Mouse (Mus musculus) adrenal gland, adult 18-20 months (tissue): ENCODE data around the gene Ints6. TPM values are rescaled to one million over a fixed set of nuclear protein-coding genes. Genes with fewer than 3 reads are reported as not detected.
"Not testable (repeated sequence)": the region's sequence is repeated elsewhere in the genome, so short reads cannot be mapped to it uniquely, and the experiment has no call there.

Source experiments
- DNase-seq, 2 experiments: peaks; one replicate each; pipeline ENCODE4 v3.0.0; 2021 to 2022; ENCODE audit warnings: low spot score in 2 of 2
- total RNA-seq, 2 experiments: library from RNA; stranded (reverse); gene quantifications; 1 replicate in 1 of 2; 2 replicates in 1 of 2; pipeline ENCODE4 v1.2.3; 2021

Ints6 gene
- total RNA-seq, 2 experiments from 2014 or later, result 34.3 to 44.5 TPM

GRCm38 (mm10) chr14:62758714-62759113 is 2.3 kb downstream of the Ints6 start:
- no peak for DNase-seq

DNA sequence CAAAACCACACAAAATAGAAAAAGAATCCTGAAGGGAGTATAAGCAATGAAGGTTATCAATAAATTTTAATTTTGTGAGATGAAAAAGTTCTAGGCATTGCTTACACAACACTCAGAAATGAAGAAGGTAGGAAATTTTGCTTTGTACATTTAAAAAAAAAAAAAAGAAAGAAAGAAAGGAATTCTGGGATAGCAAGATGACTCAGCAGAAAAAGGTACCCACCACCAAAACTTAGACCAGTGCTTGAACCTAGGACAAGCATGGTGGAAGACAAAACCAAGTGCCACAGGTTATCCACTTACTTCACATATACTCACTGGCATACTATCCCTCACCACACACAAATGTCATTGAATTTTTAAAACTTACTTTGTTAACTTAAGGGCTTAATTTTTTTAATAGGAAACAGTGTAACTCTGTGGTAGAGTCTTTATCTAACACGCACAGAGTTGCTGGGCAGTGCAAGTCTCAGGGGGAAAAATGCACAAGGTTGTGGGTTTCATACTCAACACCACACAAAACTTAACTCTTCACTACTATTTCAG is 5.8 kb downstream of the Ints6 start:
- no peak for DNase-seq

GRCm38 (mm10) chr14:62751479-62751878 is 9.5 kb downstream of the Ints6 start:
- peak in 1 of 2 experiments; percentile 27 for DNase-seq

GRCm38 (mm10) chr14:62735646-62736045 is 25.3 kb downstream of the Ints6 start:
- DNase-seq, result no peak

GRCm38 (mm10) chr14:62733666-62734065 is 27.3 kb downstream of the Ints6 start:
- DNase-seq, result no peak

- no peak for DNase-seq
Observed at GRCm38 (mm10) chr14:62731902-62732301, 29.1 kb downstream of the Ints6 start.

GRCm38 (mm10) chr14:62724560-62724959 is 36.4 kb downstream of the Ints6 start:
- no peak for DNase-seq

DNA sequence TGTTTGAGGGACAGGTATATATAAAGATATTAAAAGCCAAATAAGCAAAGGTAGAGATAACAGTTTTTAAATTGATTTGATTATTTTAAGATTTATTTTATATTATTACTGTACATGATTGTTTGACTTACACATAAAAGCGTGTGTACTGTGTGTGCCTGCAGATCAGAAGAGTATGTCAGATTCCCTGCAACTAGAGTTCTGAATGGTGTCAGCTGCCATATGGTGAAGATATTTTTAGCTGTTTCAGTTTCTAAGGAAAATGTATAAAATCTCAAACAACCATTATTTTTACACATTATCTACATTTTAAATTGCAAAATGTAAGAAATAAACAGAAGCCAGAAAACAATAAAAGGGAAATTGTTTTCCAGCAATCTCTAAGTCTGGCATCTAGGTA is 39.3 kb downstream of the Ints6 start:
- DNase-seq, result no peak

- DNase-seq, result no peak
Observed at GRCm38 (mm10) chr14:62718161-62718560, 42.8 kb downstream of the Ints6 start.

- DNase-seq, result no peak
Observed at GRCm38 (mm10) chr14:62673646-62674045, 87.3 kb downstream of the Ints6 start.

DNA sequence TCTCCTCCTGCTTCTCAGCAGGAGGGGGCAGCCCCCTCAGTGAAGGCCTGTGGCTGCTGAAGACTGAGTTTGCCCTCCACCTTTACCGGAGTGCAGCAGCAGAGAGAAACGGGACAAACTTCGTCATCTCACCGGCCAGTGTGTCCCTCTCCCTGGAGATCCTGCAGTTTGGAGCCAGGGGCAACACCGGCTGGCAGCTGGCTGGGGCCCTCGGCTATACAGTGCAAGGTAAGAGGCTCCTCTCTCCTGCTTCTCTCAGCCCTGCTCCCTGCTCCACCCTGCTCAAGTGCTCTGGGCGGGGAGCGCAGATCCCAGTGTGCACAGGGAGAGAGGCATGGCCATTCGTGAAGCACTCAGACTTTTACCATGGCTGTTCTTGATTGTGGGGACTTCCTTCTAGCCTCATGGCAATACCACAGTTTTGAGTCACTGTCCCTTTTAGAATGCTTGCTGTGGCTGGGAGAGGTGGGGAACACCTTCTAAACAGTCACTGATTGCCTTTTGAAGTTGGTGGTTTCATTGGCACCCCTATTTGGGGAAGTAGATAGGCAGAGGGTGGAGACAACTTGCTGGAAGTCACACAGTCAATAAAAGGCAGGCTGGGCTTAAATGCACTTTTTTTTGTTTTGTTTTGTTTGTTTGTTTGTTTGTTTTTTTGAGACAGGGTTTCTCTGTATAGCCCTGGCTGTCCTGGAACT is 95.8 kb downstream of the Ints6 start:
- no peak for DNase-seq

DNA sequence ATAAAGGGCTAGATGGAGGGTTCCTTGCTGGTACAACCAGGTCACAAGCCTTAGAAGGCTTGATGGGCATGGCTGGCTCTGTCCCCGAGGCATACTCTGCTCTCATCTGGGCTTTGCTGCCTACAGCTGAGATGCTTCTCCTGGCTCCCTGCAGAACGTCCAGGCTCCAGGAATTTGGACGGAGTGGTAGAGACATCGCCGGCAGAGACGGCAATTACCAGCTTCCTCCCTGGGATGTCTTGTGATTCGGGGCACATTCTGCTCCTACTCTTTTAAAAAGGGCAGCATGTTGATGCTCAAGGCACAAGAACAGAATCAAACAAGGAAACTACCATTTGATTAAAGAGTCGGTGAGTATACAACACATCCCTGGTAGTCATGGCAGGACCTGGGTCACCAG is 97.6 kb downstream of the Ints6 start, which contains the start of gene Serpine3:
Serpine3 (plus strand) TSS at position 301 of the 400 bp plus-strand sequence.
- DNase-seq, result no peak

DNA sequence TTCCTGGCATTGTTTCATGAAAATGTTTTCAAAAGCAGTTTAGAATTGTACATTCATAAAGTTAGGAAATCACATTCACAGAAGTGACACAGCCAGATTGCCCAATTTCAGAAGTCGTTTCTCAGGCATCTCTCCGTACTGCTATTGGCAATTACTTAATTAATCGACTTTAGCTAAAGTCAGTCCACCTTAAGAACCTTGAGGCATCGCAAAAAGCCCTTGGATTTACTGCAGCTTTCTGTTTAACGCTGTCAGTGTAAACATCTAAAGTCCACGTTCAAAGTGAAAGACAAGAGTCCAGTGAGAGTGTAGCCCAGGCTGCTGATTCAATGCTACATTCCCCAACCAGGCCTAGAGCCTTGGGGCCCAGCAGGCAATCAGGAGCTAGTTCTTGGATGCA is 98.6 kb downstream of the Ints6 start:
- DNase-seq, result no peak

GRCm38 (mm10) chr14:62657469-62657868 is 103.5 kb downstream of the Ints6 start:
- no peak for DNase-seq

DNA sequence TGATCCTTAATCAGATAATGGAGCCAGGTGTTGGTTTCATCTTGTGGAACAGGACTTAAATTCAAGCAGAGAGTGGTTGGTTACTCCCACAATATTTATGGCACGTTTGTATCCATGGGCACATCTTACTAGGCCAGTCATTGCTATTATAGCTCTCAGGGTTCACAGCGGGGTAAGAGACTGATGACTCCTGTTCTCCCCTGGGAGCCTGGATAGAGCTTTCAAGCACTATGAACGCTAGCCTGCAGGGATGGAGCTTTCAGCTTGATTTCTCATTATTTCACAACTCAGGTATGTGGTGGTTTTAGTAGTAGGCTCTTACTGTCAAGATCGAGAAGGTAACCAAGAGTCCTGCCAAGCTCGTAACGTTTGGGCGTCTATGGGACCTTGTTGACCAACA is 105.0 kb downstream of the Ints6 start:
- DNase-seq, result no peak

GRCm38 (mm10) chr14:62651771-62652170 is 109.2 kb downstream of the Ints6 start:
- no peak for DNase-seq

DNA sequence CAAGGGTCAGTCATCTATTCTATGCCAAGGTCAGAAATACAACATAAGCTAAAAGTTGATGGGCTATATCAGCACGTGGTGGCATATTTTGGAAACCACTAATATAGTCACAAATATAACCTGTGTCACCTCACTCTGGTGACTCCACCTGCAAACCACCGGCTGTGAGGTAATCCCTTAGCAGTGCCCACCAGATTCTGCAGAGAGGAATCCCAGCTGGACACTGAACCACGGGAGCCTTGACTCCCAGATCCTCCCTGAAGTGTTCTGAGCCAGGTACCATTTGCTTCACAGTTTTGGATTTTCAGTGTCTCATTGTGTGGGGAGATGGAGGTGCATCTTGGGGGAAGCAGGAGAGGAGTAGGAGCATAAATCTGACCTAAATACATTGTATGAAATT is 110.6 kb downstream of the Ints6 start:
- no peak for DNase-seq

GRCm38 (mm10) chr14:62648405-62648804 is 112.6 kb downstream of the Ints6 start:
- no peak for DNase-seq

DNA sequence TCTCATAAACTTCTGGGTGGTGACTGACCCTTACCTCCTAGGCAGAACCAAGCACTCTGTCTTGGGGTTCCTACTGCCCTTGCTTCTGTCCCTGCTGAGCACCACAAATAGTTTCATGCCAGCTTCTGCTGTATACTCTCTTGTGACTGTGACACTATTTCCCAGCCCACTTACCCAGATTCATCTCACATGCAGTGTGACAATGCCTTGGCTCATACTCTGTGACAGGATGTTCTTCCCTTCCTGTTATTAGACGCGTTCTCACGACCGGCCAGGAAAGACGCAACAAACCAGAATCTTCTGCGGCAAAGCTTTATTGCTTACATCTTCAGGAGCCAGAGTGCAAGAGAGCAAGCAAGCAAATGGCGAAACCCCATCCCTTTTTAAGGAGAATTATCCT is 118.6 kb downstream of the Ints6 start:
- not testable (repeated sequence) for DNase-seq

DNA sequence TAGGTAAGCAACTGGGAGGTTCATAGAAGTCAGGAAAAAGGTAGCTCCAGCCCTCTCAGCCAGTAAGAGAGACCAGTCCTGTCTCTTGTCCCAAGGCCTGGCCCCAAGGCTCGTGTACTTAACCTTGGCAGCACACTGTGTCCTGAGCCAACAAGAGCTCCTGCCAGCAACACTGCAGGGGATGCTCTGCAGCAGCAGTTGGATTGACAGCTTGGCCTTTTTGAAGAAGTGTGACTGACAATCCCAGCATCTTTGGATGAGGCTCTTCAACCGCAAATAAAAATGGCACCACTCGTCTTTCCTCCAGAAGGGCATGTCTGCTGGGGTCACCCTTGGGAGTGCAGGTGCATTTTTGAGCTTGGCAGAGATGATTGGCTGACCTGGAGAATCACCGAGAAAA is 120.6 kb downstream of the Ints6 start:
- no peak for DNase-seq

DNA sequence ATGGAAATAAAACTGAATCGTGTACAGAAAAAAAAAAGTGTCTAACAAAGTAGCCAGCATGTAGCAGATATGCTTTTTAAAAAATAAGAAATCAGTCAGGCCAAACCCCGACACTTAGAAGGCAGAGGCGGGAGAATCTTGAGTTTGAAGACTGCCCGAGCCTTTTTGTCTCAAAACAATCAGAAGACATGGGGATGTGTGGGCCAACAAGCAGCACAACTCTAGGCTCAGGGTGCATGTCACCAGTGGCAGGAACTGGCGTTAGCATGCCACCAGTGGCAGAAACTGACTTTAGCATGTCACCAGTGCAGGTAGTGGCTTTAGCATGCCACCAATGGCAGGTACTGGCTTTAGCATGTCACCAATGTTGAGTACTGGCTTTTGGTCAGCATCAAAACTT is 121.4 kb downstream of the Ints6 start:
- DNase-seq, result no peak

GRCm38 (mm10) chr14:62639111-62639510 is 121.9 kb downstream of the Ints6 start:
- peak in 1 of 2 experiments; percentile 7 for DNase-seq

GRCm38 (mm10) chr14:62638345-62638702 is 122.6 kb downstream of the Ints6 start:
- DNase-seq, result no peak
